Mouse (Mus musculus): ENCODE measurements around the gene Zmiz1. TPM values are rescaled to one million over a fixed set of nuclear protein-coding genes. Genes with fewer than 3 reads are reported as not detected.

Gene Zmiz1
- polyA plus RNA-seq, 1 experiment from 2014 or later: 37.0 TPM

GRCm38 (mm10) chr14:25459998-25460800 is 1.2 kb downstream of the Zmiz1 start:
- no peaks in the 10 kb centered on the region for H3K9me3 ChIP-seq (replicated peaks; ENCODE audit: control insufficient read depth, low read length)
- H3K27ac ChIP-seq (ENCODE audit: low read depth, low read length): peak overlapping the region; percentile 99
- WGBS: under 1% methylated on average over 58 of the region's 63 CpGs
- no peaks in the 10 kb centered on the region for H3K27me3 ChIP-seq (replicated peaks; ENCODE audit: control insufficient read depth, insufficient read depth, low read length)
- H3K4me3 ChIP-seq (ENCODE audit: low read depth, low read length): peak overlapping the region; percentile 98
- H3K36me3 ChIP-seq (ENCODE audit: control insufficient read depth, insufficient read depth, low read length): no peaks in the 10 kb centered on the region
- H3K4me1 ChIP-seq (ENCODE audit: control insufficient read depth, insufficient read depth, low read length): peaks cover 39% of the 10 kb centered on the region
- H3K9ac ChIP-seq (ENCODE audit: low read length): peak overlapping the region; percentile 100
- DNase-seq (ENCODE audit: low spot score) (no peak), ATAC-seq (no peak)
- H3K4me2 ChIP-seq (ENCODE audit: low read length): peak overlapping the region; percentile 98

- no peak for ATAC-seq
- H3K4me1 ChIP-seq (ENCODE audit: control insufficient read depth, insufficient read depth, low read length): peaks cover 47% of the 10 kb centered on the region
Measured at GRCm38 (mm10) chr14:25460801-25461675, 2.1 kb downstream of the Zmiz1 start.

GRCm38 (mm10) chr14:25461676-25462385 is 2.8 kb downstream of the Zmiz1 start:
- Histone ChIP-seq H3K27me3 (replicated peaks; ENCODE audit: control insufficient read depth, insufficient read depth, low read length) (no peaks in the 10 kb centered on the region), H3K9ac (ENCODE audit: low read length) (peak overlapping the region; percentile 100), H3K27ac (ENCODE audit: low read depth, low read length) (peak overlapping the region; percentile 99), H3K9me3 (replicated peaks; ENCODE audit: control insufficient read depth, low read length) (no peaks in the 10 kb centered on the region), H3K4me3 (ENCODE audit: low read depth, low read length) (peak overlapping the region; percentile 98), H3K4me2 (ENCODE audit: low read length) (peak overlapping the region; percentile 98), H3K36me3 (ENCODE audit: control insufficient read depth, insufficient read depth, low read length) (no peaks in the 10 kb centered on the region), H3K4me1 (ENCODE audit: control insufficient read depth, insufficient read depth, low read length) (peaks cover 48% of the 10 kb centered on the region)
- ATAC-seq (no peak), DNase-seq (ENCODE audit: low spot score) (no peak)
- WGBS: 3% methylated on average over 12 of the region's 12 CpGs

More at GRCm38 (mm10) chr14:25460801-25461675, 2.1 kb downstream of the Zmiz1 start:
- no peaks in the 10 kb centered on the region for H3K36me3 ChIP-seq (ENCODE audit: control insufficient read depth, insufficient read depth, low read length)
- WGBS: under 1% methylated on average over 39 of the region's 42 CpGs
- H3K27ac ChIP-seq (ENCODE audit: low read depth, low read length): peak overlapping the region; percentile 99
- H3K27me3 ChIP-seq (replicated peaks; ENCODE audit: control insufficient read depth, insufficient read depth, low read length): no peaks in the 10 kb centered on the region
- peak; percentile 72 for DNase-seq (ENCODE audit: low spot score)
- peak overlapping the region; percentile 98 for H3K4me3 ChIP-seq (ENCODE audit: low read depth, low read length)
- H3K9me3 ChIP-seq (replicated peaks; ENCODE audit: control insufficient read depth, low read length): no peaks in the 10 kb centered on the region
- peak overlapping the region; percentile 98 for H3K4me2 ChIP-seq (ENCODE audit: low read length)
- H3K9ac ChIP-seq (ENCODE audit: low read length): peak overlapping the region; percentile 100

GRCm38 (mm10) chr14:25462975-25463374 is 4.0 kb downstream of the Zmiz1 start:
- Histone ChIP-seq H3K27ac (ENCODE audit: low read depth, low read length) (no peak overlapping the region), H3K4me1 (ENCODE audit: control insufficient read depth, insufficient read depth, low read length) (peaks cover 55% of the 10 kb centered on the region), H3K4me2 (ENCODE audit: low read length) (peak overlapping the region; percentile 98; the same call in 1 of the 2 replicates), H3K27me3 (replicated peaks; ENCODE audit: control insufficient read depth, insufficient read depth, low read length) (no peaks in the 10 kb centered on the region), H3K4me3 (ENCODE audit: low read depth, low read length) (no peak overlapping the region), H3K9ac (ENCODE audit: low read length) (peak overlapping the region; percentile 29), H3K36me3 (ENCODE audit: control insufficient read depth, insufficient read depth, low read length) (no peaks in the 10 kb centered on the region), H3K9me3 (replicated peaks; ENCODE audit: control insufficient read depth, low read length) (no peaks in the 10 kb centered on the region)
- DNase-seq (ENCODE audit: low spot score): no peak
- ATAC-seq: no peak
- WGBS: 0% methylated on average over 1 of the region's 1 CpGs

- peaks cover 64% of the 10 kb centered on the region for H3K4me1 ChIP-seq (ENCODE audit: control insufficient read depth, insufficient read depth, low read length)
- H3K36me3 ChIP-seq (ENCODE audit: control insufficient read depth, insufficient read depth, low read length): no peaks in the 10 kb centered on the region
- no peak overlapping the region for H3K9ac ChIP-seq (ENCODE audit: low read length)
- H3K9me3 ChIP-seq (replicated peaks; ENCODE audit: control insufficient read depth, low read length): no peaks in the 10 kb centered on the region
- H3K4me3 ChIP-seq (ENCODE audit: low read depth, low read length): no peak overlapping the region
- DNase-seq (ENCODE audit: low spot score): peak; percentile 58
- peak overlapping the region; percentile 98; the same call in 1 of the 2 replicates for H3K4me2 ChIP-seq (ENCODE audit: low read length)
- WGBS: 12% methylated on average over 9 of the region's 9 CpGs
- H3K27me3 ChIP-seq (replicated peaks; ENCODE audit: control insufficient read depth, insufficient read depth, low read length): no peaks in the 10 kb centered on the region
- ATAC-seq: no peak
- no peak overlapping the region for H3K27ac ChIP-seq (ENCODE audit: low read depth, low read length)
Measured at GRCm38 (mm10) chr14:25463919-25464318, 4.9 kb downstream of the Zmiz1 start.

GRCm38 (mm10) chr14:25464611-25465307 is 5.8 kb downstream of the Zmiz1 start:
- DNase-seq (ENCODE audit: low spot score) (no peak), ATAC-seq (no peak)
- Histone ChIP-seq H3K36me3 (ENCODE audit: control insufficient read depth, insufficient read depth, low read length) (no peaks in the 10 kb centered on the region), H3K27me3 (replicated peaks; ENCODE audit: control insufficient read depth, insufficient read depth, low read length) (no peaks in the 10 kb centered on the region), H3K4me1 (ENCODE audit: control insufficient read depth, insufficient read depth, low read length) (peaks cover 72% of the 10 kb centered on the region), H3K9me3 (replicated peaks; ENCODE audit: control insufficient read depth, low read length) (no peaks in the 10 kb centered on the region), H3K4me2 (ENCODE audit: low read length) (peak overlapping the region; percentile 98; the same call in 1 of the 2 replicates), H3K27ac (ENCODE audit: low read depth, low read length) (no peak overlapping the region), H3K9ac (ENCODE audit: low read length) (peak overlapping the region; percentile 6; the same call in 1 of the 2 replicates), H3K4me3 (ENCODE audit: low read depth, low read length) (no peak overlapping the region; the same call in 1 of the 2 replicates)
- whole genome bisulfite sequencing: 22% methylated on average over 8 of the region's 8 CpGs

- Histone ChIP-seq H3K4me3 (ENCODE audit: low read depth, low read length) (no peak overlapping the region), H3K27ac (ENCODE audit: low read depth, low read length) (no peak overlapping the region), H3K27me3 (replicated peaks; ENCODE audit: control insufficient read depth, insufficient read depth, low read length) (no peaks in the 10 kb centered on the region), H3K9ac (ENCODE audit: low read length) (no peak overlapping the region), H3K4me1 (ENCODE audit: control insufficient read depth, insufficient read depth, low read length) (peaks cover 84% of the 10 kb centered on the region), H3K9me3 (replicated peaks; ENCODE audit: control insufficient read depth, low read length) (no peaks in the 10 kb centered on the region), H3K36me3 (ENCODE audit: control insufficient read depth, insufficient read depth, low read length) (no peaks in the 10 kb centered on the region), H3K4me2 (ENCODE audit: low read length) (no peak overlapping the region)
- no peak for DNase-seq (ENCODE audit: low spot score)
- WGBS: 65% methylated on average over 4 of the region's 4 CpGs
- ATAC-seq: no peak
Measured at GRCm38 (mm10) chr14:25466361-25466760, 7.4 kb downstream of the Zmiz1 start.

All from forebrain, embryonic 14.5 days (tissue).